Mouse (Mus musculus) embryonic facial prominence, embryonic 14.5 days (tissue): ENCODE data around the gene Birc7. TPM values are rescaled to one million over a fixed set of nuclear protein-coding genes. Genes with fewer than 3 reads are reported as not detected.

Experiments
- ATAC-seq: fragments of 200-750 bp; cut with Nextera tagmentation; 2 replicates; pipeline ENCODE4 v1.8.0; 2017; ENCODE audit warnings: low read depth, moderate number of reproducible peaks, moderate TSS enrichment
- DNase-seq: peaks from one replicate; pipeline ENCODE4 v3.0.0-alpha.2; 2015; ENCODE audit warnings: low spot score
- H3K27ac ChIP-seq: fragments of 300-500 bp; sonication (generic); replicated peaks from 2 replicates; pipeline ENCODE4 v1.5.1; 2014; ENCODE audit warnings: low read depth, mild to moderate bottlenecking, low read length, moderate library complexity
- H3K27me3 ChIP-seq: fragments of 300-500 bp; sonication (generic); replicated peaks from 2 replicates; pipeline ENCODE4 v1.6.1; 2014; ENCODE audit warnings: low read length; ENCODE audit not compliant: control insufficient read depth, insufficient read depth
- H3K36me3 ChIP-seq: fragments of 300-500 bp; sonication (generic); 2 replicates; pipeline ENCODE4 v1.6.1; 2014; ENCODE audit warnings: low read length, mixed read lengths; ENCODE audit not compliant: control insufficient read depth, insufficient read depth
- H3K4me1 ChIP-seq: fragments of 300-500 bp; sonication (generic); 2 replicates; pipeline ENCODE4 v1.6.1; 2014; ENCODE audit warnings: antibody characterized with exemption, low read length; ENCODE audit not compliant: control insufficient read depth, insufficient read depth
- H3K4me2 ChIP-seq: fragments of 300-500 bp; sonication (generic); 2 replicates; pipeline ENCODE4 v1.6.1; 2014; ENCODE audit warnings: low read depth, mild to moderate bottlenecking, low read length, moderate library complexity, mixed read lengths
- H3K4me3 ChIP-seq: fragments of 300-500 bp; sonication (generic); 2 replicates; pipeline ENCODE4 v1.5.1; 2014; ENCODE audit warnings: low read depth, mild to moderate bottlenecking, low read length
- H3K9ac ChIP-seq: fragments of 300-500 bp; sonication (generic); 2 replicates; pipeline ENCODE4 v1.6.1; 2014; ENCODE audit warnings: low read depth, mild to moderate bottlenecking, low read length, moderate library complexity, mixed read lengths
- H3K9me3 ChIP-seq: fragments of 300-500 bp; sonication (generic); 2 replicates; pipeline ENCODE4 v1.6.1; 2016; ENCODE audit warnings: low read length; ENCODE audit not compliant: control insufficient read depth
- WGBS: fragments of 180-500 bp; shearing (Covaris S2); extraction: QIAGEN DNeasy Blood & Tissue Kit; methylation state at CpG from one replicate; pipeline ENCODE4 v1.1.7; 2014; 5-methylcytosine and 5-hydroxymethylcytosine counted together
- polyA plus RNA-seq: library from polyadenylated mRNA; unstranded; fragments of >200 nt; fragmentation: Nextera tagmentation; extraction: Ambion mirVana; gene quantifications from 2 replicates; pipeline ENCODE4 v1.2.1, GENCODE M21; 2014

Gene Birc7
- polyA plus RNA-seq, 1 experiment from 2014 or later: not detected

- H3K4me1 ChIP-seq: peaks cover 7% of the 10 kb centered on the region
- no peak overlapping the region for H3K27ac ChIP-seq
- H3K4me2 ChIP-seq: no peak overlapping the region
- DNase-seq (no peak), ATAC-seq (no peak)
- H3K9me3 ChIP-seq: no peaks in the 10 kb centered on the region
- H3K9ac ChIP-seq: no peak overlapping the region
- peaks cover 13% of the 10 kb centered on the region for H3K36me3 ChIP-seq
- H3K4me3 ChIP-seq: no peak overlapping the region
- 94% methylated on average over 6 of the region's 6 CpGs for WGBS
- no peaks in the 10 kb centered on the region for H3K27me3 ChIP-seq
Measured at GRCm38 (mm10) chr2:180922739-180923138, 6.1 kb upstream of the Birc7 start.

- H3K4me3 ChIP-seq: no peak overlapping the region
- H3K9me3 ChIP-seq: no peaks in the 10 kb centered on the region
- DNase-seq (peak; percentile 55), ATAC-seq (no peak)
- H3K4me1 ChIP-seq: no peaks in the 10 kb centered on the region
- no peaks in the 10 kb centered on the region for H3K27me3 ChIP-seq
- WGBS: 4% methylated on average over 4 of the region's 4 CpGs
- H3K4me2 ChIP-seq: no peak overlapping the region
- H3K36me3 ChIP-seq: no peaks in the 10 kb centered on the region
- H3K27ac ChIP-seq: no peak overlapping the region
- no peak overlapping the region for H3K9ac ChIP-seq
Measured at GRCm38 (mm10) chr2:180925176-180925575, 3.6 kb upstream of the Birc7 start.

- no peaks in the 10 kb centered on the region for H3K4me1 ChIP-seq
- peak; percentile 30; the same call in 1 of the 2 replicates for ATAC-seq
- H3K9me3 ChIP-seq: no peaks in the 10 kb centered on the region
- H3K4me2 ChIP-seq: no peak overlapping the region
- no peak overlapping the region for H3K27ac ChIP-seq
- 83% methylated on average over 1 of the region's 1 CpGs for WGBS
- DNase-seq: no peak
- no peaks in the 10 kb centered on the region for H3K27me3 ChIP-seq
- no peak overlapping the region for H3K9ac ChIP-seq
- H3K36me3 ChIP-seq: no peaks in the 10 kb centered on the region
- H3K4me3 ChIP-seq: no peak overlapping the region
Measured at GRCm38 (mm10) chr2:180932418-180932817, 3.6 kb downstream of the Birc7 start.

- Histone ChIP-seq H3K27me3 (no peaks in the 10 kb centered on the region), H3K27ac (no peak overlapping the region), H3K9ac (no peak overlapping the region), H3K4me2 (no peak overlapping the region), H3K4me1 (no peaks in the 10 kb centered on the region), H3K9me3 (no peaks in the 10 kb centered on the region), H3K4me3 (no peak overlapping the region), H3K36me3 (no peaks in the 10 kb centered on the region)
- ATAC-seq (no peak), DNase-seq (no peak)
Measured at GRCm38 (mm10) chr2:180940187-180940586, 11.4 kb downstream of the Birc7 start.

- Histone ChIP-seq H3K4me2 (no peak overlapping the region), H3K4me3 (no peak overlapping the region), H3K4me1 (no peaks in the 10 kb centered on the region), H3K36me3 (no peaks in the 10 kb centered on the region), H3K27me3 (no peaks in the 10 kb centered on the region), H3K27ac (no peak overlapping the region), H3K9me3 (no peaks in the 10 kb centered on the region), H3K9ac (no peak overlapping the region)
- ATAC-seq (no peak), DNase-seq (peak; percentile 38)
Measured at GRCm38 (mm10) chr2:180941869-180942268, 13.0 kb downstream of the Birc7 start.

- Histone ChIP-seq H3K27ac (no peak overlapping the region), H3K9me3 (no peaks in the 10 kb centered on the region), H3K4me3 (no peak overlapping the region), H3K36me3 (no peaks in the 10 kb centered on the region), H3K9ac (no peak overlapping the region), H3K27me3 (no peaks in the 10 kb centered on the region; the same call in 1 of the 2 replicates), H3K4me2 (no peak overlapping the region), H3K4me1 (peaks cover 18% of the 10 kb centered on the region; the same call in 1 of the 2 replicates)
- DNase-seq (no peak), ATAC-seq (no peak)
- 17% methylated on average over 1 of the region's 1 CpGs for WGBS
Measured at GRCm38 (mm10) chr2:180949947-180950346, 21.1 kb downstream of the Birc7 start.

- H3K36me3 ChIP-seq: no peaks in the 10 kb centered on the region
- H3K4me1 ChIP-seq: peaks cover 18% of the 10 kb centered on the region; the same call in 1 of the 2 replicates
- H3K27me3 ChIP-seq: peaks cover 4% of the 10 kb centered on the region
- H3K9ac ChIP-seq: no peak overlapping the region
- H3K4me3 ChIP-seq: 0 out of 2 replicates have a peak overlapping the region, but pooled peaks have one; percentile 45
- H3K4me2 ChIP-seq: peak overlapping the region; percentile 79
- WGBS: 9% methylated on average over 9 of the region's 9 CpGs
- DNase-seq (peak; percentile 50), ATAC-seq (peak; percentile 11; the same call in 1 of the 2 replicates)
- H3K27ac ChIP-seq: no peak overlapping the region; the same call in 1 of the 2 replicates
- no peaks in the 10 kb centered on the region for H3K9me3 ChIP-seq
Measured at GRCm38 (mm10) chr2:180952731-180953171, 23.9 kb downstream of the Birc7 start.

- 26% methylated on average over 2 of the region's 2 CpGs for WGBS
- Histone ChIP-seq H3K27ac (no peak overlapping the region; the same call in 1 of the 2 replicates), H3K27me3 (peaks cover 4% of the 10 kb centered on the region), H3K4me2 (peak overlapping the region; percentile 79), H3K4me3 (peak overlapping the region; percentile 45), H3K36me3 (no peaks in the 10 kb centered on the region), H3K4me1 (peaks cover 18% of the 10 kb centered on the region; the same call in 1 of the 2 replicates), H3K9ac (peak overlapping the region; percentile 56), H3K9me3 (no peaks in the 10 kb centered on the region)
- ATAC-seq: no peak
- no peak for DNase-seq
Measured at GRCm38 (mm10) chr2:180953638-180954037, 24.8 kb downstream of the Birc7 start.
